10 mouse cellular contexts compared by ENCODE assay signal in the genomic region with DNA sequence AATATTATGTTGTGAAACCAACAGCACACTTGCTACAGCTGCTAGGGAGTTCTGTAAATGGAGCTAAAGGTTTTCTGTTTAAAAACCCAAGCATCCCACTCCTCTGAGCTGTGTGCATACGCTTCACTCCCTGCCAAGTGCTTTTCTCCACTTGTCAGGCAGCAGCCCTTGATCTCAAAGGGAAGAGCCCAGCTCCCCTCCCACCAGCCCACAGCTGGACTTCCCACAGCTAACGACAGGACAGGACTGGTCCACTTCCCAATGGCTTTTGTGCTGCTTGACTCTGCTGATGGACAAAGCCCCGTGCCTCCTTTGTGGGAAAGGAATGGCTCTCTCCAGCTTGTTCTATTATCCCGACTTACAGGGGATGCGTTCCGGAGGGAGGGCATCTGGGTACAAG.
DNase-seq lines count a peak whose midpoint lies in the region; ATAC-seq and TF ChIP-seq lines count a peak whose summit lies in the region.
"Had no signal": no experiment of that assay in that cellular context is flagged by ENCODE, and none has a peak within 500 bp of the region (broad histone marks: within the 10 kb centered on the region; RNA-seq: fewer than 3 reads in every experiment).

No protein-coding gene starts in this region.

- no peak for ATAC-seq in stomach, embryonic 15.5 days (ENCODE audit: insufficient read depth, low FRiP score, low read depth)
- no peak for ATAC-seq in stomach, postnatal 0 days (ENCODE audit: low FRiP score, low TSS enrichment)
- peak; percentile 53; the same call in 1 of the 2 replicates for ATAC-seq in forebrain, embryonic 15.5 days (replicated peaks)

- no peak overlapping the region for H3K4me3 ChIP-seq in stomach, embryonic 15.5 days (replicated peaks)
- no peak overlapping the region for H3K4me3 ChIP-seq in stomach, postnatal 0 days (ENCODE audit: low read depth, low read length)
- H3K4me3 ChIP-seq in forebrain, embryonic 15.5 days, result no peak overlapping the region
- peak overlapping the region; percentile 36 for H3K4me3 ChIP-seq in midbrain, embryonic 10.5 days
- H3K4me3 ChIP-seq: limb, embryonic 15.5 days had no signal

- 46% methylated on average over 6 of the region's 6 CpGs for WGBS in stomach, embryonic 15.5 days
- 57% methylated on average over 6 of the region's 6 CpGs for WGBS in stomach, postnatal 0 days
- 8% methylated on average over 6 of the region's 6 CpGs for WGBS in forebrain, embryonic 15.5 days
- 10% methylated on average over 6 of the region's 6 CpGs for WGBS in midbrain, embryonic 10.5 days

- H3K36me3 ChIP-seq in stomach, embryonic 15.5 days, result no peaks in the 10 kb centered on the region
- no peaks in the 10 kb centered on the region for H3K36me3 ChIP-seq in stomach, postnatal 0 days (ENCODE audit: control insufficient read depth, insufficient read depth, low read length)
- H3K36me3 ChIP-seq in forebrain, embryonic 15.5 days, result no peaks in the 10 kb centered on the region
- H3K36me3 ChIP-seq in midbrain, embryonic 10.5 days, result no peaks in the 10 kb centered on the region; the same call in 1 of the 2 replicates
- H3K36me3 ChIP-seq: G1E; limb, embryonic 15.5 days had no signal

- H3K9me3 ChIP-seq in stomach, embryonic 15.5 days, result no peaks in the 10 kb centered on the region
- no peaks in the 10 kb centered on the region for H3K9me3 ChIP-seq in stomach, postnatal 0 days (ENCODE audit: control insufficient read depth, low read length)
- no peaks in the 10 kb centered on the region for H3K9me3 ChIP-seq in forebrain, embryonic 15.5 days
- peaks cover 10% of the 10 kb centered on the region; the same call in 1 of the 2 replicates for H3K9me3 ChIP-seq in midbrain, embryonic 10.5 days (replicated peaks)
- H3K9me3 ChIP-seq: limb, embryonic 15.5 days had no signal

- DNase-seq in stomach, postnatal 0 days (ENCODE audit: low spot score), result no peak
- DNase-seq in midbrain, embryonic 10.5 days (ENCODE audit: low spot score), result peak; percentile 79
- DNase-seq in testis, postnatal 14 days (ENCODE audit: low spot score), result no peak
- DNase-seq in right cerebral cortex, adult 18-20 months, result no peak
- DNase-seq in gastrocnemius, adult 8-10 months (ENCODE audit: low spot score in 2 of 2), result no peak
- DNase-seq: kidney, adult 18-20 months had no signal

- 0 out of 2 replicates have a peak overlapping the region, but pooled peaks have one; percentile 8 for H3K4me2 ChIP-seq in stomach, embryonic 15.5 days
- no peak overlapping the region for H3K4me2 ChIP-seq in stomach, postnatal 0 days (replicated peaks; ENCODE audit: low read depth)
- H3K4me2 ChIP-seq in forebrain, embryonic 15.5 days (replicated peaks), result 0 out of 2 replicates have a peak overlapping the region, but pooled peaks have one; percentile 1

- no peak overlapping the region for H3K9ac ChIP-seq in stomach, embryonic 15.5 days
- H3K9ac ChIP-seq in stomach, postnatal 0 days (ENCODE audit: low read length), result no peak overlapping the region
- H3K9ac ChIP-seq in forebrain, embryonic 15.5 days (replicated peaks), result no peak overlapping the region
- H3K9ac ChIP-seq: limb, embryonic 15.5 days had no signal

- no peak for TF ChIP-seq CTCF in stomach, postnatal 0 days (IDR thresholded peaks at IDR 0.05; ENCODE audit: low read depth)

- no peak overlapping the region for H3K27ac ChIP-seq in stomach, embryonic 15.5 days
- no peak overlapping the region for H3K27ac ChIP-seq in stomach, postnatal 0 days (replicated peaks)
- H3K27ac ChIP-seq in forebrain, embryonic 15.5 days (replicated peaks), result no peak overlapping the region
- peak overlapping the region; percentile 87 for H3K27ac ChIP-seq in midbrain, embryonic 10.5 days (replicated peaks)
- H3K27ac ChIP-seq: limb, embryonic 15.5 days had no signal

- TF ChIP-seq EP300 in stomach, postnatal 0 days (optimal IDR thresholded peaks at IDR 0.05), result no peak

- H3K4me1 ChIP-seq in stomach, embryonic 15.5 days, result peaks cover 15% of the 10 kb centered on the region; the same call in 1 of the 2 replicates
- no peaks in the 10 kb centered on the region for H3K4me1 ChIP-seq in stomach, postnatal 0 days (replicated peaks; ENCODE audit: control insufficient read depth, insufficient read depth)
- peaks cover 18% of the 10 kb centered on the region for H3K4me1 ChIP-seq in forebrain, embryonic 15.5 days
- peaks cover 48% of the 10 kb centered on the region for H3K4me1 ChIP-seq in midbrain, embryonic 10.5 days

- H3K27me3 ChIP-seq in stomach, embryonic 15.5 days (replicated peaks), result no peaks in the 10 kb centered on the region
- H3K27me3 ChIP-seq in stomach, postnatal 0 days (ENCODE audit: control insufficient read depth, insufficient read depth, low read length), result no peaks in the 10 kb centered on the region
- H3K27me3 ChIP-seq in forebrain, embryonic 15.5 days, result no peaks in the 10 kb centered on the region
- 0 out of 2 replicates have a peak, but pooled peaks cover 5% of the 10 kb centered on the region for H3K27me3 ChIP-seq in midbrain, embryonic 10.5 days (ENCODE audit: low read depth, poor library complexity, severe bottlenecking)
